Mouse (Mus musculus) C2C12 (cell line): ENCODE data around the gene Slco1c1. TPM values are rescaled to one million over a fixed set of nuclear protein-coding genes. Genes with fewer than 3 reads are reported as not detected.

Experiments
- H3K27me3 ChIP-seq: one replicate; pipeline ENCODE4 v1.6.1; 2011; ENCODE audit not compliant: control insufficient read depth, insufficient read depth, insufficient read length
- H3K36me3 ChIP-seq: one replicate; pipeline ENCODE4 v1.6.1; 2011; ENCODE audit not compliant: control insufficient read depth, insufficient read depth
- H3K4me3 ChIP-seq: one replicate; pipeline ENCODE4 v1.5.1; 2011; ENCODE audit warnings: mild to moderate bottlenecking, control low read depth; ENCODE audit not compliant: poor library complexity, insufficient read depth, severe bottlenecking
- H3K79me2 ChIP-seq: one replicate; pipeline ENCODE4 v1.6.1; 2011; ENCODE audit not compliant: control insufficient read depth, insufficient read depth
- H3K79me3 ChIP-seq: one replicate; pipeline ENCODE4 v1.6.1; 2011; ENCODE audit warnings: low read depth, control low read depth
- H3ac ChIP-seq: one replicate; pipeline ENCODE3; 2011; ENCODE audit warnings: low read depth; ENCODE audit not compliant: control insufficient read depth, insufficient read length
- CEBPB ChIP-seq: IDR thresholded peaks from one replicate; pipeline ENCODE4 v1.6.1; 2011; ENCODE audit warnings: low read depth, mild to moderate bottlenecking, control low read depth, moderate library complexity
- CTCF ChIP-seq: IDR thresholded peaks from one replicate; pipeline ENCODE4 v1.5.1; 2011; ENCODE audit not compliant: control insufficient read depth, insufficient read depth, insufficient read length
- FOSL1 ChIP-seq: IDR thresholded peaks from one replicate; pipeline ENCODE4 v1.8.0; 2011; ENCODE audit warnings: mild to moderate bottlenecking, low read length; ENCODE audit not compliant: poor library complexity, insufficient read depth, severe bottlenecking
- MAX ChIP-seq: IDR thresholded peaks from one replicate; pipeline ENCODE4 v1.6.1; 2011; ENCODE audit warnings: mild to moderate bottlenecking, control low read depth
- MYOD1 ChIP-seq: IDR thresholded peaks from one replicate; pipeline ENCODE4 v1.6.1; 2011; ENCODE audit warnings: low read depth; ENCODE audit not compliant: control insufficient read depth, insufficient read length
- MYOG ChIP-seq: IDR thresholded peaks from one replicate; pipeline ENCODE4 v1.6.1; 2011; ENCODE audit not compliant: control insufficient read depth, insufficient read length; ENCODE audit errors: extremely low read depth
- USF1 ChIP-seq: IDR thresholded peaks from one replicate; pipeline ENCODE4 v1.6.1; 2011; ENCODE audit warnings: low read depth, mild to moderate bottlenecking, control low read depth, moderate library complexity
- polyA plus RNA-seq: library from polyadenylated mRNA; unstranded; fragments of >200 nt; fragmentation: generic; extraction: Trizol; gene quantifications from one replicate; pipeline ENCODE4 v1.2.1, GENCODE M21; 2012; ENCODE audit warnings: missing spikeins

Gene Slco1c1
- polyA plus RNA-seq, 1 experiment, result not detected

DNA sequence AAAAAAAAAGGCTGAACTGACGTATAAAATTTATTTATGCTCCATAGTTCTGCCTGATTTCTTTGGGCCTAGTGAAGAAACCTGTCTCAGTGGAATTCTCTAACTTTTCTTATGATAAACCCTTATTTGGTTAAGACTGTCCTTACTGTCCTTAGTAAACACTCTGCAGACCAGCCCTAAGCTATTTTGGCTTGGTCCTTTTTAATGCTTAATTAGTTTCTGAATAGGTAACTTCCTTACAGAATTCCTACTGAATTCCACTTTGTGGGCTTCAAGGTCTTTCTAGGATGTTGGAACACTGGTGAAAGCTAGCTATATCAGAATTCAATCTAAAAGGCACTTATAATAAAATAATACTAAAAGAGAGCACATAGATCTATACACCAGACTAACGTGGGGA lies 71.9 kb downstream of the Slco1c1 start:
- TF ChIP-seq USF1 (no peak), MAX (no peak), MYOD1 (no peak), MYOG (no peak)
- H3K27me3 ChIP-seq, result no peaks in the 10 kb centered on the region
- H3K79me2 ChIP-seq, result no peaks in the 10 kb centered on the region
- no peak overlapping the region for H3ac ChIP-seq
- H3K36me3 ChIP-seq, result no peaks in the 10 kb centered on the region
- H3K79me3 ChIP-seq, result no peaks in the 10 kb centered on the region
- no peak overlapping the region for H3K4me3 ChIP-seq

DNA sequence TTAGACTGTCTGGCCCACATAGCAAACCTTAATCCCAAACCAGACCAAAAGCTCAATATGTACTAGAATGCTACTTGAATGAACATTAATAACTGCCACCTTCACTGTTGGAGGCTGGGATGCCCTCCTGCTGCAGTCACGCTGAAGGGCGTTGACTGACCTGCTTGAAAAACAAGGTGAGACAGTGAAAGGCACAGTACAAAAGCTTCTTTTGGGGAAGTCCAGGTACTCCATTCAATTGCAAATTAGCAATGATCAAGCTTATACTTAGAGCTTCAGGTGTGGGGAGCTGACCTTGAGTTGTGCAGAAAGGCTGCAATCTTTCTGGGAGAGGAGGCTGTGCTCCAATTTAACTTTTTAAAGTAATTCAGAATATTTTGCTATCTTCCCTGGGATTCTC lies 72.9 kb downstream of the Slco1c1 start:
- H3K79me3 ChIP-seq, result no peaks in the 10 kb centered on the region
- H3K36me3 ChIP-seq, result no peaks in the 10 kb centered on the region
- no peak overlapping the region for H3ac ChIP-seq
- no peak overlapping the region for H3K4me3 ChIP-seq
- H3K27me3 ChIP-seq, result no peaks in the 10 kb centered on the region
- TF ChIP-seq CTCF, result no peak
- no peaks in the 10 kb centered on the region for H3K79me2 ChIP-seq

DNA sequence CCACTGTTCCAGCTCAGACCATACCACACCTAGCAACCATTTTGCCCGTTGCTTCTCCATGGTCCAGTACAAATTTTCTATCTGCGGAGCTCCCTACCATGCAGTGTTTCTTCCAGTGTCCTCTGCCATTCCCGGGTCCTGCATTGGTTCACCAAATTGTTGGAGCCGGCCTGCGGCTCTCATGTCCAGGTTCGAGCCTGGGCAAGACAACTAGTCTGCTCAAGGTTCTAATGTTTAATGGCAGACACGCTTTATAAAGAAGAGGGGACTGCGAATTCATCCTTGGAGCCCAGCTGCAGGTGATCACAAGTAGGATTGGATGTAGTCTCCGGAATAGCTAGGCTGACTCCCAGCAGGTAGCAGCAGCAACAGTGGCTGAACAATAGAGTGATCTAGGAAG lies 76.8 kb downstream of the Slco1c1 start:
- Histone ChIP-seq H3K36me3 (no peaks in the 10 kb centered on the region), H3ac (no peak overlapping the region), H3K79me2 (no peaks in the 10 kb centered on the region), H3K27me3 (no peaks in the 10 kb centered on the region), H3K79me3 (no peaks in the 10 kb centered on the region), H3K4me3 (no peak overlapping the region)
- TF ChIP-seq MYOG, result no peak
- no peak for TF ChIP-seq MYOD1
- no peak for TF ChIP-seq FOSL1
- TF ChIP-seq USF1, result no peak
- no peak for TF ChIP-seq CTCF
- no peak for TF ChIP-seq CEBPB
- TF ChIP-seq MAX, result no peak

DNA sequence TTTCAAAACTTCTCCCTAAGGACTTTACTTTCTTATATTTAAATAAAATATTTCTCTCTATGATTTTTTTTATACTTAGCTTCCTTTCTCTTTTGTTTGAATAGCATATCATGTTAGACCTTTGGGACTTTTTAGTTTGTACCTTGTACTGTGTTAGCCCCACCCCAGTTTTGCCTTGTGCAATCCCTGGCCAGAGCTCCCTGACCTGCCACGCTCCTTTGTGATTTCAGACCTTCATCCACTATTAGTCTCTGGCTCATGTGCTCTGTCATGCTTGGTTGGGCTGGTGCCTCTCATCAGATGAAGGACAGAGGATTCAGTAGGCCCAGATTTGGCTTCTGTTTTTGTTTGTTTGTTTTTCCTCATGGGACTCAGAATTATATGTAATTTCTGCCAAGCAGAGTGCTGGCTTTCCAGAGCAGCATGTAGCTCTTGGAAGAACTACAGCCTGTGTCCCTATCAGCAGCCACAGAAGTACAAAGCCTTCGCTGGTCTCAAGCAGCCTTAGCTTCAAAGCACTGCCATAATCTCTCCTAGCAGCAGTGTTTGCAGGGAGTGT lies 86.6 kb downstream of the Slco1c1 start:
- Histone ChIP-seq H3ac (no peak overlapping the region), H3K4me3 (no peak overlapping the region), H3K79me3 (no peaks in the 10 kb centered on the region), H3K79me2 (no peaks in the 10 kb centered on the region), H3K36me3 (no peaks in the 10 kb centered on the region), H3K27me3 (no peaks in the 10 kb centered on the region)
- TF ChIP-seq CTCF, result no peak
- TF ChIP-seq MYOD1, result no peak
- no peak for TF ChIP-seq MAX
- TF ChIP-seq FOSL1, result no peak

DNA sequence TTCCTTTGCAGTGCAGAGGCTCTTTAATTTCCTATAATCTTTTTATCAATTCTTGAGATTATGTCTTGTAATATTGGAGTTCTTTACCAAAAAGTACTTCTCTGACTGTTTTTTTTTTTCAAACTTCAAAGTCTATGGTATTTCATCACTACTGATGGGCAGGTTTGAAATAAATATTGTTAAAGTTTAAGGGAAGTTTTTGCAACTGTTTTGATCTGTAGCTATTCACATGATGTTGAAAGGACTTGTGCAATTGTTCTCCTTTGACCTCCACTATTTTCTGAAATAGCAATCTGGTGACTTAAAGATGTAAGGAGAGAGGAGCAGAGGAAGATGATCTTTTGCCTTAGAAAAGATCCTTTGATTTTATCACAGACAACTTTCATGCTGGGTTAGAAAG lies 89.8 kb downstream of the Slco1c1 start:
- no peaks in the 10 kb centered on the region for H3K79me3 ChIP-seq
- no peaks in the 10 kb centered on the region for H3K27me3 ChIP-seq
- no peaks in the 10 kb centered on the region for H3K36me3 ChIP-seq
- no peak overlapping the region for H3ac ChIP-seq
- H3K79me2 ChIP-seq, result no peaks in the 10 kb centered on the region
- TF ChIP-seq MAX (no peak), USF1 (no peak), CEBPB (no peak), MYOD1 (no peak), FOSL1 (no peak)
- no peak overlapping the region for H3K4me3 ChIP-seq

DNA sequence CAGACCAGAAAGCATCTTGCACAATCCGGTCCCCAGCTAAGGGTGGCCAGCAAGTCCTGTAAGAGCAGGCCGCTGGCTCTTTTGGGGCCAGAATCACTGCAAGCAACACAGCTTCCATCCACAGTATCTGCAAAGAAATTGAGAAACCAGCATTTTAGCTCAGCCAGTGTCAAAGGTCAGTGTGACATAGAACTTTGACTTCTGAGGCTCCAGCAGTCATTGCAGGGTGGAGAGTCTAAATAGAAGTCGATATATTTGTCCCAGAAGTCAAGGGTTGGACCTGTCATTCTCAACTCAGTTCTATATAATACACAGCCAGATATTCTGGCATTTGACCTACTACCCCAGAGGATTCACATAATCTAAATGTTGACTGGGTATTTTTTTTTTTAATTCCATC lies 91.2 kb downstream of the Slco1c1 start:
- TF ChIP-seq MYOD1 (no peak), CEBPB (no peak), USF1 (no peak), MYOG (no peak), MAX (no peak), FOSL1 (no peak), CTCF (no peak)
- Histone ChIP-seq H3K36me3 (no peaks in the 10 kb centered on the region), H3K4me3 (no peak overlapping the region), H3K27me3 (no peaks in the 10 kb centered on the region), H3ac (no peak overlapping the region), H3K79me3 (no peaks in the 10 kb centered on the region), H3K79me2 (no peaks in the 10 kb centered on the region)

Other genes starting within 250 kb of the Slco1c1 start
- not detected for gene Slco1b2, start 105.2 kb downstream of the Slco1c1 start, polyA plus RNA-seq
- not detected for gene Gm5724, start 249.4 kb downstream of the Slco1c1 start, polyA plus RNA-seq